Mouse (Mus musculus): ENCODE results near the gene Slc9b1. TPM values are rescaled to one million over a fixed set of nuclear protein-coding genes. Genes with fewer than 3 reads are reported as not detected.

Gene Slc9b1
- total RNA-seq, 2 experiments from 2014 or later, result 0.64 TPM; not detected in 1

DNA sequence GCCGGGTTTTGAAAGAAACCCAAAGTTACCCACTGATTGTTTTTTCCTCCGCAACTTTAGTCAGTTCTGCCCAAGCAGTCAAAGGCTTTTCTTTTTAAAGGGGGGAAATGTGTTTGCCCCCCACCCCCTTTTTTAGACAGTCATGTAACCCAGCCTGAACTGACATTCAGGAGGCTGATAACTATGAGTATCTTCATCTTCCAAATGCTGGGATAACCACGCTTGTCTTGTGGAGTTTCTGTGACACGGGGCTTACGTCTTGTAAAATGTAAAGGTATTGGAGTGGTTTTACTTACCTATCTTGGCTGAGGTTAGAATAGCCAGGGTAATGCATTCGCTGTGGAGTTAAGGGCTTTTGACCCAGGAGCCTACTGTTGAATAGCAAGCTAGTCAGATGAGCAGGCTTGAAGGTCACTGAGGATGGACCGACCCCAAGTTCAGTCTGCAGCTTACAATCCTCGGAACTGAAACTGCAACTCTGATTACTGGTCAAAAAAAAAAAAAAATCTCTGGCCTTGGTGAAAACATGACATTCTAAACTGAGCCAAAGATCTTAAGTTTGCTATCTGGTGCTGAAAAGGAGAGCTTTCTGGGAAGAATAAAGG lies 75.9 kb downstream of the Slc9b1 start, which contains the start of gene Cisd2:
Gene Cisd2 (minus strand): TSS at position 318 of the 605 bp plus-strand sequence.
- no peak for DNase-seq (ENCODE audit: low spot score in 2 of 2)
- intact Hi-C loops (cut with DNase I), result loop anchor here (2.0 kb wide), 1 partner anchor 15 kb away; the partner anchor contains the start of gene Ube2d3

DNA sequence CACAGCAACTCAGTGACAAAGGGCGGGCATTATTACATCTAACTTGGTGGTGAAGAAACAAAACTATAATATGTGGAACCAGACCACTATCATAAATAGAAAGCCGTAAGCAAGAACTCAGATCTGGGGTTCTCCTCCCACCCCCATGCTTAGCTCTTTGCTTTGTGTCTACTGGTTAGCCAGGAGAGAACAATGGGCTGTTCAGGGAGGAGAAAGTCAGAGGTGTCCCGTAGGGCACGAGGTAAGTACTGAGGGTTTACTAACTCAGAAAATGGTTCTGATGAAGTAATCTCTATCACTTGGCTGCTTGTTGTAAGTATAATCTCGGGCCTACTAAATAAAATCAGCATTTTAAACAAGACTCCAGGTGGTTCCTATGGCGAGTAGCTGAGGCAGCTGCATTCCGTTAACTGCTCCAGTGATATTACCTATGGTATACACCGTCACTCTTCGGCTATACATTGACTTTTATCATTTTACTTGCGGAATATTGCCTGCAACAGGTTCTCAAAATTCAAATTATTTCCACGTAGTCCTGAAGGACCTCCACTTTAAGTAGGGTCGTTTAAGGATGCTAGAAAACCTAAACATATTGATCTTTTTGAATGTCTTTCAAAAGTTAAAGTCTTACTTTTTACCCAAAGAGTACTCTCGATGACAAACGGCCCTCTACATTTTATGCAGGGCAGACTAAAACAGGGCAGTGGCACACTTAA lies 89.2 kb downstream of the Slc9b1 start:
- intact Hi-C loops (cut with DNase I), result loop anchor here (10.0 kb wide), 1 partner anchor 278 kb away; no protein-coding TSS in a partner anchor
- no peak for DNase-seq (ENCODE audit: low spot score in 2 of 2)

DNA sequence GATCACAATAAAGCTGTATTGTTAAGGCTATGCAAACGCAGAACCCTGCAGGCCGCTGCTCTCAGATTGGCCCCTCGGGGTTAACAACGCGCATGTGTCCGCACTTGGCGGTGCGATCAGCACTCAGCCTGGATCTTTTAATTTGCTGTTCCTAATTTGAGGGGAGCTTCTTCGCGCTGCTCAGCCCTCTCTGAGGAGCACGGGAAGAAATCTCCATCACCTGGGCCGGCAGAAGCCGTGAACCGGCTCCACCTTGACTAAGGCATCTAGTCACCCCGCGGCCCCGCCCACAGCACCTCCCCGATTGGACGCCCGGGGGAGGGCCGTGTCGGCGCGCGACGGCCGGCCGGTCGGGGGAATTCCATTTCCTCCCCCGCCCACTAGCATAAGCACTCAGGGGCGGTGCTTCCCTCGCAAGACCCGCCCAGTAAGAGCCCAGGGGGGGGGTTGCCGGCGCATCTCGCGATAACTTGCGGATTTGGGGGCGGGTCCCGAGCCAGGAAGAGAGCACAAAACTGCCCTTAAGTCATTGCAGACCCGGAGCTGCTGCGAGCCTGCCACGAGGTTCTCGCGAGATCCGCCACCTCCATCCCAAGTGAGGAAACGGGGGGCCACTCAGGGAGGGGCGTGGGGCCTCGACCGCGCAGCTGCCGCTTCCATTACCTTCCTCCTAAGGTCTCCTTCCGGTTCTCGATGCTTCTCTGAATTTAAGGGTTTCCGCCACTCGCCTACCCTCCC lies 90.1 kb downstream of the Slc9b1 start, which contains the start of gene Ube2d3:
Gene Ube2d3 (plus strand): TSS at position 392 of the 738 bp plus-strand sequence.
- DNase-seq (ENCODE audit: low spot score in 2 of 2), result peak; percentile 99
- intact Hi-C loops (cut with DNase I), result loop anchor here (2.0 to 10.0 kb wide), 2 partner anchors 15 to 277 kb away; partner anchors contain the start of gene Cisd2

DNA sequence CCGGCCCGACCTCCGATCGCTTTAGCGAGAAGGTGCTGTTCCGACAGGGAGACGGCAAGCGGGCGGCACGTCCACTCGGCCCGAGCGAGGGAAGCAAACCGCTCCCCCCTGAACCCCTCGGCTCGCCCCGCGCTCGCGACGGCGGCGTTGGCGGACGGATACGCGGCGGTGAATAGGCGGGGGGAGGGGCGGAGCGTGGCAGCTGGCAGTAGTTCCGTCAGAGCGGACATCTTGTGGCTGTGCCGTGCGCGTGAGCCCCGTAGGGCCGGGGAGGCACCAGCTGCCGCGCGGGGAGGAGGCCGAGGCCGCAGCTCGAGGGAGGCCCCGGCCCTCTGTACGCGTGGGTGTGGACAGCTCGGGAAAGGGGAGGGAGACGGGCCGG lies 90.7 kb downstream of the Slc9b1 start:
- peak; percentile 94 to 96 for DNase-seq (ENCODE audit: low spot score in 2 of 2)
- intact Hi-C loops (cut with DNase I), result loop anchor here (2.0 to 10.0 kb wide), 2 partner anchors 16 to 276 kb away; partner anchors contain the start of gene Cisd2

DNA sequence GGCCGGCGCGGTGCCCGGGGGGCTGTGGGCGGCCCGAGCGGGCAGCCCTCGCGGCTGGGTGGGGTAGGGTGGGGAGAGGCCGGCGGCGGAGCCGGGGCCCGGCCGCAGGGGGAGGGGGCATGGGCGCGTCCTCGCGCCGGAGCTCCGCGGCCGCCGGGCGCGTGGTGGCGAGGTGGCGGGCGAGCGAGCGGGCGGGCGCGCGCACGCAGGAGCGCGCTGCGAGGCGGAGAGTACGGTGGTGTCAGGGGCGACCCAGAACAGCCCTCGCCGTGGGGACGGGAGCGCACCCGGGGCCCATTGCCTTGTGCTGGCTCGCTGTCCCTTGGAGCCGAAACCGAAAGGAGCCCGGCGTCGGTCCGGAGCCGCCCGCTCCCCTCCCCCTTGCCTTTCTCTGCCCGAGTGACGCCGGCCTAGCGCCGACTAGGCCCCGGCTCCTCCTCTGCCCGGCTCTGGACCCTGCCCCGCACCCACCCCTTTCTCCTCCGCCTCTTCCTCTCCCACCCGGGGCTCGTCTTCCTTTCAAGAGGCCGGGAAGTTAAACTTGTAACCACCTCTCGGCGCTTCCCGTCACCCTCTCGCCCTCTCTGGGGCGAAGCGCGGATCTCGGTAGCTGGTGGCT lies 91.2 kb downstream of the Slc9b1 start:
- peak; percentile 80 to 81 for DNase-seq (ENCODE audit: low spot score in 2 of 2)
- intact Hi-C loops (cut with DNase I), result loop anchor here (2.0 to 10.0 kb wide), 2 partner anchors 16 to 276 kb away; partner anchors contain the start of gene Cisd2

DNA sequence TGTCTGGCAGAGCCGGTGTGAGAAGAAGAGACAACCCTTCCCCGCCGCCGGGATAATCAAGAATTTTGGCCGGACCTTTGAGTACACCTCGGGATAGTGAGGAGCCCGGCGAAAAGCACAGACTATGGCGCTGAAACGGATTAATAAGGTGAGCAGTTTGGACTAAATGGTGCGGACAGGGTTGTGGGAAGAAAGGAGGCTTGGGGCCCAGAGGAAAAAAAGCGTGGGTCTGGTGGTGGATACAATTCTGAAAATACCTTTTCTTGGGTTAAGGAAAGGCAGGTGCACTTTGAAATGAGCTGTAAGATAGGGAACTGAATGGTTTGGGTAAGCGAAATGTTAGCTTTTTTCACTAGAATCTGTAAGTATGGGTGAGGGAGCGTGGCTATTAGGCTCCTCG lies 91.8 kb downstream of the Slc9b1 start:
- intact Hi-C loops (cut with DNase I), result loop anchor here (2.0 to 10.0 kb wide), 2 partner anchors 17 to 275 kb away; partner anchors contain the start of gene Cisd2
- no peak for DNase-seq (ENCODE audit: low spot score in 2 of 2)

DNA sequence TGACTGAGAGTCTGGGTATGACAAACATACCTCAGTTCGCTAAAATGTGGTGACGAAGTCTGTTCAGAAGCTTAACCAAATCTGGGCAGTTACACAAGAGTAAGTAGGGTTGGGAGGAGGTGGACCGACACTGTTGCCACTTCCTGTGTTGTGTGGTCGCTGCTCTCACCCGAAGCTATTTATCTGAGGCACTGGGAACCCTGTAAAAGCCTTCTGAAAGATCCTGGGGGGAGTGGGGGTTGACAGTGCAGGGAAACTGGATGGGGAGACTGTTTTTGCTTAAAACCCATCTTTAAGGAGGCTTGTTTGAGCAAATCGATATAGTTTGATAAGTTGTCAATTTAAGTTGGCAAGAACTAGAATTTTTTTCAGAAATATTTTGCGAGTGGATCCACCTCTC lies 92.4 kb downstream of the Slc9b1 start:
- intact Hi-C loops (cut with DNase I), result no loop called here
- DNase-seq (ENCODE audit: low spot score in 2 of 2), result peak in 1 of 2 experiments; percentile 22

DNA sequence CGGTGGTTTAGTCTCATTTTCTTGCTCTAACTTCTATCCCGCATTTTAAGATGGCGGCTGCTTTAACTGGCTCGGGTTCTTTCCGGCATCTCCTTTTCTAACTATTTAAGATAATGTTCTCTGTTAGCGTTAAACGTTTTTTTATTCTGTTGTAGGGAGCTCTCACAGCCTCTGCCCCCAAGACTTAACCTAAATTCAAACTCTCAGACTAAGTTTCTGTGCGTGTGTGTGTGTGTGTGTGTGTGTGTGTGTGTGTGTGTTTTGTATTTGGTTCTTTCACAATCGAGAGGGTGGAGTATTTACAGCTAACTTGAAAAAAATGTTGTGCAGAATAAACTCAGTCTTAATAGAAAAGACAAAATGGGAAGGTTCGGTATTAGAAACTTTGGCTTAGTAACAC lies 92.8 kb downstream of the Slc9b1 start:
- no peak for DNase-seq (ENCODE audit: low spot score in 2 of 2)
- intact Hi-C loops (cut with DNase I), result no loop called here

DNA sequence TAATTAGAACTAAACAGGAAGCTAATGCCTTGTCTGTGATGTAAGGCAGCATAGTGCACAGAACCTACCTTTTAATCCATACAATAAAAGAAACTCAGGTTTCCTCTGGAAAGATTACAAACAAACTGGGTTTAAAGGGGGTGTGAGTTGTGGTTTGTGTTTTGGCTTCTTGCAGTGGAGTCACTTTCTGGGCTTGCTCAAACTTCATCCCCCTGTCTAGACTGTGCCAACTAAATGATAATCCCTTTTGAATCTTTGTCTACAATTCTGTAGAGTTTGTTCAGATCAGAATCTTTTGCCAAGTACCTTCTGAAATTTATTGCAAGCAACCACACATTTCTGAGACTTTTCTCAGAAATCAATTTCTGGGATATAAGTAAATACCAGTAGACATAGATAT lies 97.1 kb downstream of the Slc9b1 start:
- no peak for DNase-seq (ENCODE audit: low spot score in 2 of 2)

More for the DNA sequence above, 97.1 kb downstream of the Slc9b1 start:
- intact Hi-C loops (cut with DNase I), result no loop called here

Other genes starting within 250 kb of the Slc9b1 start
- gene Cenpe, start 135.5 kb upstream of the Slc9b1 start, total RNA-seq (2021), result 1 to 10 TPM in 1 of 2 experiments, under 1 TPM in 1; 1.00 to 1.5 TPM
- gene Bdh2, start 66.8 kb upstream of the Slc9b1 start, total RNA-seq (2021), result 1 to 10 TPM; 2.2 to 4.3 TPM
- 1 to 10 TPM; 3.0 to 3.9 TPM for gene Slc9b2, start 40.3 kb upstream of the Slc9b1 start, total RNA-seq (2021)
- gene Cisd2, start 75.9 kb downstream of the Slc9b1 start, total RNA-seq (2021), result 10 to 100 TPM; 37.5 to 38.5 TPM
- gene Ube2d3, start 90.1 kb downstream of the Slc9b1 start, total RNA-seq (2021), result 100 to 1,000 TPM; 227 to 231 TPM
- gene Manba, start 137.6 kb downstream of the Slc9b1 start, total RNA-seq (2021), result 1 to 10 TPM; 7.2 to 9.9 TPM